Mouse (Mus musculus) forebrain, postnatal 0 days (tissue): Measurements from ENCODE around the gene Upf3b. TPM values are rescaled to one million over a fixed set of nuclear protein-coding genes. Genes with fewer than 3 reads are reported as not detected.

Experiments used
- ATAC-seq: fragments of 200-750 bp; cut with Nextera tagmentation; 2 replicates; pipeline ENCODE4 v1.8.0; 2017; ENCODE audit warnings: mild to moderate bottlenecking, moderate library complexity
- DNase-seq: peaks from one replicate; pipeline ENCODE4 v3.0.0-alpha.2; 2015
- H3K27ac ChIP-seq: fragments of 300-500 bp; sonication (generic); 2 replicates; pipeline ENCODE4 v1.5.1; 2014; ENCODE audit warnings: low read depth, mild to moderate bottlenecking, antibody characterized with exemption, low read length, moderate library complexity, mixed read lengths
- H3K27me3 ChIP-seq: fragments of 300-500 bp; sonication (generic); 2 replicates; pipeline ENCODE4 v1.6.1; 2014; ENCODE audit warnings: mild to moderate bottlenecking, low read length, mixed read lengths; ENCODE audit not compliant: insufficient read depth
- H3K36me3 ChIP-seq: fragments of 300-500 bp; sonication (generic); 2 replicates; pipeline ENCODE4 v1.6.1; 2014; ENCODE audit warnings: mild to moderate bottlenecking, moderate library complexity; ENCODE audit not compliant: insufficient read depth
- H3K4me1 ChIP-seq: fragments of 300-500 bp; sonication (generic); 2 replicates; pipeline ENCODE4 v1.6.1; 2014; ENCODE audit warnings: antibody characterized with exemption; ENCODE audit not compliant: insufficient read depth
- H3K4me2 ChIP-seq: fragments of 300-500 bp; sonication (generic); 2 replicates; pipeline ENCODE4 v1.6.1; 2014; ENCODE audit warnings: low read depth, mild to moderate bottlenecking, moderate library complexity
- H3K4me3 ChIP-seq: fragments of 300-500 bp; sonication (generic); 2 replicates; pipeline ENCODE4 v1.5.1; 2014; ENCODE audit warnings: low read depth, low read length, mixed read lengths
- H3K9ac ChIP-seq: fragments of 300-500 bp; sonication (generic); 2 replicates; pipeline ENCODE4 v1.6.1; 2014; ENCODE audit warnings: mild to moderate bottlenecking
- H3K9me3 ChIP-seq: fragments of 300-500 bp; sonication (generic); 2 replicates; pipeline ENCODE4 v1.6.1; 2016; ENCODE audit warnings: low read length
- CTCF ChIP-seq: sonication (generic); IDR thresholded peaks from 2 replicates; pipeline ENCODE4 v1.5.1; 2016; ENCODE audit warnings: antibody characterized with exemption, control low read depth, low read depth
- WGBS: fragments of 180-500 bp; shearing (Covaris S2); extraction: QIAGEN DNeasy Blood & Tissue Kit; methylation state at CpG from one replicate; pipeline ENCODE4 v1.1.7; 2014; 5-methylcytosine and 5-hydroxymethylcytosine counted together
- polyA plus RNA-seq: library from polyadenylated mRNA; unstranded; fragments of >200 nt; fragmentation: Nextera tagmentation; extraction: Ambion mirVana; gene quantifications from 2 replicates; pipeline ENCODE4 v1.2.1, GENCODE M21; 2015
- total RNA-seq: library from RNA; depleted of rRNA; stranded (reverse); fragments of >200 nt; gene quantifications from 2 replicates; pipeline ENCODE4 v1.2.3, GENCODE M21; 2014

Gene Upf3b
- total and polyA plus RNA-seq, 2 experiments from 2014 or later, result 18.5 to 21.1 TPM

- no peak overlapping the region for H3K4me3 ChIP-seq
- ATAC-seq (no peak), DNase-seq (no peak)
- H3K27ac ChIP-seq, result no peak overlapping the region
- no peak overlapping the region for H3K9ac ChIP-seq
- no peaks in the 10 kb centered on the region for H3K4me1 ChIP-seq
- 69% methylated on average over 5 of the region's 5 CpGs for WGBS
- H3K27me3 ChIP-seq, result no peaks in the 10 kb centered on the region
- no peak for TF ChIP-seq CTCF
- H3K36me3 ChIP-seq, result no peaks in the 10 kb centered on the region
- no peak overlapping the region for H3K4me2 ChIP-seq
- no peaks in the 10 kb centered on the region for H3K9me3 ChIP-seq
These were observed 10.1 kb upstream of the Upf3b start for GRCm38 (mm10) chrX:37120212-37120611.

- Histone ChIP-seq H3K27ac (no peak overlapping the region), H3K27me3 (no peaks in the 10 kb centered on the region), H3K36me3 (no peaks in the 10 kb centered on the region), H3K9ac (no peak overlapping the region), H3K4me3 (no peak overlapping the region), H3K4me1 (no peaks in the 10 kb centered on the region), H3K9me3 (no peaks in the 10 kb centered on the region), H3K4me2 (no peak overlapping the region)
- WGBS, result 61% methylated on average over 3 of the region's 3 CpGs
- DNase-seq, result no peak
- no peak for TF ChIP-seq CTCF
- no peak for ATAC-seq
These were observed 9.5 kb upstream of the Upf3b start for GRCm38 (mm10) chrX:37119585-37119984.

- WGBS, result no CpG with 5 or more reads among the region's 5 CpGs
- Histone ChIP-seq H3K9me3 (no peaks in the 10 kb centered on the region), H3K27ac (no peak overlapping the region), H3K27me3 (no peaks in the 10 kb centered on the region), H3K4me2 (no peak overlapping the region), H3K4me1 (no peaks in the 10 kb centered on the region), H3K4me3 (no peak overlapping the region), H3K9ac (no peak overlapping the region), H3K36me3 (no peaks in the 10 kb centered on the region)
- no peak for DNase-seq
- ATAC-seq, result no peak
- no peak for TF ChIP-seq CTCF
These were observed 7.0 kb upstream of the Upf3b start for GRCm38 (mm10) chrX:37117085-37117484.

DNA sequence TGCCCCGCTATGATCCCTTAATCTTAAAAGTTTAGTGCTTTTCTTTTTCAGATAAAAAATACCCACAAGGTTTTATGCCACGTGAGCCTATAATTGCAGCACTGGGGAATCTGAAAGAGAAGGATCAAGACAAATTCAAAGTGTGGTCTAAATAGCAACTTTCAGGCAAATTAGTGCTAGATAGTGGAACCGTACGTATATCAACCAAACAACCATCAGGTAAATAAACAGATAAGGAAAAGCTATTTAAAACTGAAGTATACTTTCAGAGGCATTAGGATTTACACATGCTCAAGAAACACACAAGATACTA lies 715 bp upstream of the Upf3b start:
- no peak overlapping the region for H3K4me3 ChIP-seq
- no peaks in the 10 kb centered on the region for H3K4me1 ChIP-seq
- no peak overlapping the region for H3K9ac ChIP-seq
- H3K4me2 ChIP-seq, result no peak overlapping the region
- TF ChIP-seq CTCF, result no peak
- DNase-seq (no peak), ATAC-seq (no peak)
- no peaks in the 10 kb centered on the region for H3K9me3 ChIP-seq
- H3K27me3 ChIP-seq, result no peaks in the 10 kb centered on the region
- 78% methylated on average over 4 of the region's 4 CpGs for WGBS
- no peak overlapping the region for H3K27ac ChIP-seq
- H3K36me3 ChIP-seq, result no peaks in the 10 kb centered on the region

GRCm38 (mm10) chrX:37109526-37110192 lies 463 bp downstream of the Upf3b start:
- no peaks in the 10 kb centered on the region for H3K4me1 ChIP-seq
- TF ChIP-seq CTCF, result peak; percentile 5; the same call in 1 of the 2 replicates
- H3K36me3 ChIP-seq, result no peaks in the 10 kb centered on the region
- H3K4me3 ChIP-seq, result peak overlapping the region; percentile 51
- H3K27ac ChIP-seq, result peak overlapping the region; percentile 86
- H3K27me3 ChIP-seq, result no peaks in the 10 kb centered on the region
- peak overlapping the region; percentile 62 for H3K9ac ChIP-seq
- DNase-seq (no peak), ATAC-seq (peak; percentile 60)
- WGBS, result 22% methylated on average over 27 of the region's 27 CpGs
- no peaks in the 10 kb centered on the region for H3K9me3 ChIP-seq
- H3K4me2 ChIP-seq, result peak overlapping the region; percentile 59

DNA sequence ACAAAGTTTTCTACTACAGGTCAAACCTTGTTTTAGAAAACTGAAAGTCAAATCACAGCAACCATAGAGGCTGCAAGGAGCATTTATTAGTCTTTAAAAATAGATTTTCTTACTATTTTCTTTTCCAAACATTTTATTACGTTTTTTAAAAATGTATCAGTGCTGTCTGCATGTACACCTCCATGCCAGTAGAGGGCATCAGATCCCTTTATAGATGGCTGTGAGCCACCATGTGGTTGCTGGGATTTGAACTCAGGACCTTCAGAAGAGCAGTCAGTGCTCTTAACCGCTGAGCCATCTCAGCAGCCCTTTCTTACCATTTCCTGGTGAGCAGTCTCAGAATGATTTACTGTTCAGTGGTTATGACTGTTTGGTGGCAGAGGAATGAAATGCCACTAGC lies 6.3 kb downstream of the Upf3b start:
- Histone ChIP-seq H3K9ac (no peak overlapping the region), H3K27me3 (no peaks in the 10 kb centered on the region), H3K4me1 (no peaks in the 10 kb centered on the region), H3K4me3 (no peak overlapping the region), H3K9me3 (no peaks in the 10 kb centered on the region), H3K36me3 (no peaks in the 10 kb centered on the region), H3K27ac (no peak overlapping the region), H3K4me2 (no peak overlapping the region)
- no peak for DNase-seq
- ATAC-seq, result no peak
- 87% methylated on average over 2 of the region's 2 CpGs for WGBS
- peak; percentile 21; the same call in 1 of the 2 replicates for TF ChIP-seq CTCF

GRCm38 (mm10) chrX:37098681-37099080 lies 11.4 kb downstream of the Upf3b start:
- H3K36me3 ChIP-seq, result peaks cover 3% of the 10 kb centered on the region; the same call in 1 of the 2 replicates
- no peak for TF ChIP-seq CTCF

More at GRCm38 (mm10) chrX:37098681-37099080, 11.4 kb downstream of the Upf3b start:
- H3K27ac ChIP-seq, result no peak overlapping the region
- no peaks in the 10 kb centered on the region for H3K4me1 ChIP-seq
- H3K4me2 ChIP-seq, result no peak overlapping the region
- H3K27me3 ChIP-seq, result no peaks in the 10 kb centered on the region
- no peaks in the 10 kb centered on the region for H3K9me3 ChIP-seq
- H3K4me3 ChIP-seq, result no peak overlapping the region
- DNase-seq, result no peak
- H3K9ac ChIP-seq, result no peak overlapping the region
- WGBS, result 93% methylated on average over 3 of the region's 3 CpGs
- ATAC-seq, result no peak
